Mouse (Mus musculus): ENCODE results near the gene Numb.

- peak; percentile 60 for TF ChIP-seq CTCF (IDR thresholded peaks at IDR 0.05; ENCODE audit: control insufficient read depth, insufficient read depth, low read length)
- no peak for TF ChIP-seq POLR2A (IDR thresholded peaks at IDR 0.05; ENCODE audit: borderline replicate concordance, control insufficient read depth, low read depth, low read length)
These were observed 151.1 kb downstream of the Numb start for GRCm38 (mm10) chr12:83770418-83771256.

All from bone marrow, adult 2 months (tissue).